Mouse (Mus musculus) embryo, embryonic 11 days (tissue): ENCODE results near the gene Proser2.

Experiments used
- DNase-seq: peaks from one replicate; pipeline ENCODE4 v3.0.0-alpha.2; 2015

Gene Proser2

GRCm38 (mm10) chr2:6071598-6072440, 58.2 kb downstream of the Proser2 start:
- DNase-seq: no peak

GRCm38 (mm10) chr2:6070925-6071324, 59.1 kb downstream of the Proser2 start:
- DNase-seq: no peak

- DNase-seq: no peak
These were observed 62.7 kb downstream of the Proser2 start for GRCm38 (mm10) chr2:6067341-6067740.

GRCm38 (mm10) chr2:6060071-6060804, 69.8 kb downstream of the Proser2 start:
- DNase-seq: no peak

GRCm38 (mm10) chr2:6059291-6059690, 70.7 kb downstream of the Proser2 start:
- DNase-seq: no peak

GRCm38 (mm10) chr2:6056518-6056917, 73.5 kb downstream of the Proser2 start:
- DNase-seq: no peak

- no peak for DNase-seq
These were observed 74.5 kb downstream of the Proser2 start for GRCm38 (mm10) chr2:6055466-6055865.

- no peak for DNase-seq
These were observed 81.0 kb downstream of the Proser2 start for GRCm38 (mm10) chr2:6049018-6049417.

- no peak for DNase-seq
These were observed 81.4 kb downstream of the Proser2 start for GRCm38 (mm10) chr2:6048570-6048969.
